Mouse (Mus musculus) ES-E14 (cell line): ENCODE data around the gene Gsta4.

ENCODE experiments used
- CHD2 ChIP-seq: IDR thresholded peaks from 2 replicates; pipeline ENCODE4 v1.6.1; 2014; ENCODE audit warnings: mild to moderate bottlenecking, low read depth, low read length, inconsistent platforms
- MAFK ChIP-seq: IDR thresholded peaks from 2 replicates; pipeline ENCODE4 v1.6.1; 2014; ENCODE audit warnings: mild to moderate bottlenecking, low read depth, low read length, inconsistent platforms; ENCODE audit not compliant: insufficient read depth
- ZC3H11A ChIP-seq: IDR thresholded peaks from 2 replicates; pipeline ENCODE4 v1.6.1; 2012; ENCODE audit warnings: low read depth, mild to moderate bottlenecking, inconsistent platforms, low read length, borderline replicate concordance
- ZNF384 ChIP-seq: IDR thresholded peaks from 2 replicates; pipeline ENCODE4 v1.6.1; 2012; ENCODE audit warnings: low read depth, low read length, inconsistent platforms

DNA sequence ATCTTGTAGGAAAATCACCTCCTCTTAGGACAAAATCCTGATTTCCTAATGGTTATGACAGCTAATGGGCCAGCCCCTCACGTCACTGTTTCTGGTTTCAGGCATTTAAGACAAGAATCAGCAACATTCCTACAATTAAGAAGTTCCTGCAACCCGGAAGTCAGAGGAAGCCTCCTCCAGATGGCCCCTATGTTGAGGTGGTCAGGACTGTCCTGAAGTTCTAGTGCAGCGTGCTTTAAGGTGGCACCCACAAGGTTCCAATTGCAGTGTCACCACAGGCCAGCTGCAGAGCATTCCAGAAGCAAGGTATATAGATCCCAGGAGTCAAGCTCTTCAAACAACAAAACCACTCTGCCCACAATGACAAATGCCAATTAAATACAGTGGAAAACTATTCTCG is 26.4 kb downstream of the Gsta4 start:
- TF ChIP-seq MAFK: no peak
- TF ChIP-seq ZC3H11A: no peak
- no peak for TF ChIP-seq CHD2
- TF ChIP-seq ZNF384: no peak
